Mouse (Mus musculus): ENCODE data around the gene Vav2.
A peak's percentile ranks its signal among the peaks of the same experiment; 100 is the strongest.

Vav2 gene

DNA sequence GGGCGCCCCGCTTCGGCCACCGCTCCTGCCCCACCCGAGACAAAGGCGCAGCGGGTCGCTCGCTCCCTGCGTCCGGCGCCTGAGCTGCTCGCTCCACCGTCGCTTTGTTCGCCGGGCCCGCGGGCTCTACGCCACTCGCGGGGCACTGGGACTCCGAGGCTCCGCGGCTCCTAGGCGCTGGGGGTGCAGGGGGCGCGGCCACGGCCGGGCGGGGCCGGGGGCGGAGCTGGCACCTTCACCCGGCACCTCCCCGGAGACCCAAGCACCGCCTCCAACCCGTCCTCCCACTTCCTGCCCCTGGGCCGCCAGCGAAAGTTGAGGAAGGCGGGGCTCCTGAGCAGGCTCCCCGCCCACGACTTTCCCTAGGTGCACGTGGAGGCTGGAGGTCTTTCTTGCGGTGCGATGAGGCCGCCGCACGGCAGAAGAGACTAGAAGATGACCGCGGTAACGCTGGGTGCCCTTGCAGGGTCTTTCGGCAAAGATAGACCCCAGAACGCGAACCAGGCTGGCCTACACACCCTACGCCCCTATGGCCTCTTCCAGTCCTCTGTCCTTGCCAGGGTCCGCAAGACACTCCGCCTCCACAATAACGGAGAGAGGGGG is at the start of gene Vav2:
Gene Vav2, minus strand, starts transcription at position 179 of the 603 bp plus-strand sequence.
- peak; percentile 95 for DNase-seq

DNA sequence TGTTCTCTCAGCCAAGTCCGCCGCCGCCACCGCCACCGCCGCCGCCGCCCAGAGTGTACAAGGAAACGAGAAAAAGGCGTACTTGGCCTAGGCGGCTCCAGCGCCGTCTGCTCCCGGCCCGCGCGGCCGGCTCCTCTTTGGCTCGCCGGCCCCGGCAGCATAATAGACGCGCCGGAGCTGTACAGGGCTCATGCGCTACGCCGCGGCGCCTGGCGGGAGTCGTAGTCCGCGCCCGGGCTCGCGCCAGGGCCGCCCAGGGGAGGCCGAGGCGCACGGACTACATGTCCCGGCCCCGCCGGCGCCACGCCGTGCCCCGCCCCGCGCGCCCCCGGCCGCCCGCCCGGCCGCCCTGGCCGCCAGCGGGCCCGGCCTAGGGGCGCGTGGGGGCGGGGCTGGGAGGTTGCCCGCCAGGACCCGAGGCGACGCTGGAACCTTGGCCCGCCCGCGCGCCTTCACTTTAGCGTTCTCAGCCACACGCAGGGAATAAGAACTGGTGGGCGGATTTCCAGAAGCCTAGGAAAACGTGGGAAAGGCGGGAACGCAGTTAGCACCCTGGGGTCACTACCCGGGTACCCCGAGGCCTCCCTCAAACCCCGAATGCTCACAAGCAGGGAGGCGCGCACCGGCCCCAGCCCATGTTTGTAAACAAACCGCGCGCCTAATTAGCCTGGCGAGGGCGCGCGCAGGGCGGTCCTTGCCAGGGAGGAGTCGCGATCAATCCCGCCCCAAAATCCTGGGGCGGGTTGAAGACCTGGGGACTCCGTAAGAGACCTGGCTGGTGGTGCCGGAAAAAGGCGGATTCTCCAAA is 48.9 kb upstream of the Vav2 start:
- DNase-seq, result peak; percentile 91

DNA sequence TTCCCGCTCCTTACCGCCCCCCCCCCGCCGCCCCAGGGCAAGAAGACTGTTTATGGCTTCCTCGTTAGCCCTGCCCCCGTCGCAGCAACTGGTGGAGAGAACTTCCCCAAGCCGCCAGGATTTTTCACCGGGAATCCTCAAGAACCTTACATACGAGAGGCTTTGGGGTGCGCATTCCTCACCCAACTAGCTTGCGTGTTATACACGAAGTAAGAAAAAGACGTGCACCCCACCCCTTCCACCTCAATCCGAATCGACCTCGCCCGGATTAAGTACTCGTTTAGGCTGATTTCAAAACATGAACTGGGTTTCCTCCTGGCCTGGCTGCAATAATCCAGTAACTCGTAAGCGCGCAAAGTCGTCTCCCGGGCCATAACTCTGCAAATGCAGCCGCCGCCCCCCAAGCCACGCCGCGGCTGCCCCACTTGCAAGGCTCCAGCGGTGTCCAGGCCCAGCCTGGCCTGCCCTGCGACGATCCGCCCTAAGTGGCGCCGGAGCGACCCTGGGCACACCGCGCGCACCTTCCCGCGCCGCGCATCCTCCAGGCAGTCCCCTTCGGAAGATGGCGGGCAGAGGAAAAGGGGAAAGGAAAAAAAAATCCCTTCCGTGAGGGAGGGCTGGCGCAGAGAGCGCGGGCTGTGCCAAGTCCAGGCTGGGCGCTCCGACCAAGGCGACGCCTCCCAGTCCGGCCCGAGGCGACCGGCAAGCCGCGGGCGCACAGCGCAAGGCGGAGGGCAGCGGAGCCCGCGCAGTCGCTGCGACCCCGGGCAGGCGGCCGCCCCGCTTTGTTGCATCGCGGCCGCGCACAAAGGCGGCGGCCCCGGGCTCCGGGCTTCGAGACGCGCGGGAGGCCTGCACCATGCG is 48.0 kb upstream of the Vav2 start:
- peak; percentile 42 for DNase-seq

DNA sequence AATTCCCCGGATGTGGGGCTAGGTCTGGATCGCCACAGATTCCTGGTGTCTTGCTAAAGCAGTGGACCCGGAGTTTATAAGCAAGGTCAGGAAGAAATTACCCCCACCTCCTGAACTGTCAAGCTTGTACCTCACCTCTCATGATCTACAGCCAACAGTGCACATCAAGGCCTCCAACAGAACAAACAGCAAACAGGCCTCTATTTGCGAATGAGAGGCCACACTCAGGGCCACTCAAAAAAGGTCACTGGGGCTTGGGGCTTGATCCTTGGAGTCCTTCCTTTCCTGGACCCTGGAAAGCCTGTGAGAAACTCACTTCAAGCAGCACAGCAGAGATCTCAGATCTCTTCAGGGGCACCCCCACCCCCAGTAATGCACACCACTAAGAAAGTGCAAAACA is 47.1 kb upstream of the Vav2 start:
- no peak for DNase-seq

DNA sequence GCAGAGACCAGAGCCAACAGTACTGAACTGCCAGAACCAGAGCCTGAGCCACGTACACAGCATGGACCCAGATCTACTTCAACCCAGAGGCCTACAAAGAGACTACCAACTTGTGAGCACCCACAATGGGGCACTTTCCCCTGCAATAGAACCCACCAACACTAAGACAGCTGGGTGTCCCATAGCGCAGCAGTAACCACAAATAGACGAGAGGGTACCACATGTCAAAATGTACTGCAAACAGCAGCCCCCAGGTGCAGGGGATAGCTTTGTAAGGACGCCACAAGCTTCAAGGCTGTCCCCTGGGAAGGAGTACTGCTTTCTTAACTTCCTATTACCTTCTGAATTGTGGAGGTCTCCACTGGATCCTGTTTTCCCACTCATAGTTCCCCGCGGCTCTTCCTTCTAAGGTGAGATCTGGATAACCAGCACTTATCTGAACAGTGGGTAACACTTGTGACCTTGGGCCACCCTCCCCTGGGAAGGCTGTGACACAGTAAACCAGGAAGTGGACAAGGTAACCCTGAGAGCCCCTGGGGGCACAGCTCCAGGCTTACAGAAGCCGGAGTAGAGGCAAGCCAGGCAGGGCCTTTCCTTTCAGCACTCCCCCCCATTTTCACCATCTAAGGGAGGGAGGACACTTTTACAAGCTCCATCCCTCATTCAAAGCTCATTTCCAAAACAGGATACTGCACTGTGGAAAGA is 46.4 kb upstream of the Vav2 start:
- no peak for DNase-seq

DNA sequence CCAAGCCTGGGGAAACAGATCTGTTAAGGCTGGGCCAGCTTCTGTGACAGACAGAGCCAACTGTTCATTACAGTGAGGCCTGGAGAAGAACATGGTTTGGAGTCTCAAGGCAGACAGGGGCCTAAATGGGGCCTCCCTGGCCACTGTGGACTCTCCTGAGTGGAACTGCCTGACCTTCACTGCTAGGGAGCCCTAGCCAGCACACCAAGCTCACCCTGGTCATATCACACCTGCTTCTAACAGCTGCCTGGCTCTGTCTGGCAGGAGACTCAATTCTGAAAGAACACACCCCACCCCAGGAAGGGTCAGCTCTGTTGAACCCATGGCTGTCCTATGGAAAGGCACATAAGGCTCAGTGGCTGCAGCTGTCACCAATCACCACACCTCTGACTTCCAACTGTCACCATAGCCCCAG is 44.3 kb upstream of the Vav2 start:
- no peak for DNase-seq

DNA sequence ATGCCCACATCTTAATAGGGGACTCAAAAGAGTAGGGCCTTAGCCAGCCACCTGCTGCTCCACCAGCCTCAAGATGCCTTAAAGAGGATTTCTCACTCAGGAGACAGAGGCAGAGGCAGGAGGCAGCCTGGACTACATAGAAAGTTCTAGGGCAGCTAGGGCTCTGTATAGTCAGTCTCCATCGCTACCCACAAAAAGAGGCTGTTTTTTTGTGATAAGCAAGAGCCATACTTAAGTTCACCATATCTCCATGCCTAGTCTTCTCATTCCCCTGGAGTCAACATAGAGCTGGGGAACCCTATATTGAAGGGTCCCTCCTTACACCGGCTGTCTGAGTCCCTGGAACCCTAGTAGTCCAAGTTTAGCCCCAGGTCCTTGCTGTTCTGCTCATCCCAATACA is 43.7 kb upstream of the Vav2 start:
- DNase-seq, result peak; percentile 29

DNA sequence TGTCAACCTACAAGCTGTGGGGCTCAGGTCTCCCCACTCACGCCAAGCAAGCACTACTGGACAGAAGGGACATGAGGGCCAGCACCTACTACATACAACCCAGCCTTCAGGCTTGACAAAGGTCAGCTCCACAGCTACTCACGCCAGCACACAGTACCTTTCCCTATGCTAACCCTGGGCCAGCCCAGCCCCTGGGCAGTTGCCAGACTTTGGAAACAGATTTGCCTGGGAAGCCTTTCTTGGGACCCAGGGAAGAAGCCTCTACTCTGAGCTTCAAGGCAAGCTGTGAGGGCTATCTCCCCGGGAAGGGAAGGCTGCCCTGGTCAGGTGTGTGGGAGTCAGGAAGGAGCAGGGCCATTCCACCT is 43.1 kb upstream of the Vav2 start:
- no peak for DNase-seq

DNA sequence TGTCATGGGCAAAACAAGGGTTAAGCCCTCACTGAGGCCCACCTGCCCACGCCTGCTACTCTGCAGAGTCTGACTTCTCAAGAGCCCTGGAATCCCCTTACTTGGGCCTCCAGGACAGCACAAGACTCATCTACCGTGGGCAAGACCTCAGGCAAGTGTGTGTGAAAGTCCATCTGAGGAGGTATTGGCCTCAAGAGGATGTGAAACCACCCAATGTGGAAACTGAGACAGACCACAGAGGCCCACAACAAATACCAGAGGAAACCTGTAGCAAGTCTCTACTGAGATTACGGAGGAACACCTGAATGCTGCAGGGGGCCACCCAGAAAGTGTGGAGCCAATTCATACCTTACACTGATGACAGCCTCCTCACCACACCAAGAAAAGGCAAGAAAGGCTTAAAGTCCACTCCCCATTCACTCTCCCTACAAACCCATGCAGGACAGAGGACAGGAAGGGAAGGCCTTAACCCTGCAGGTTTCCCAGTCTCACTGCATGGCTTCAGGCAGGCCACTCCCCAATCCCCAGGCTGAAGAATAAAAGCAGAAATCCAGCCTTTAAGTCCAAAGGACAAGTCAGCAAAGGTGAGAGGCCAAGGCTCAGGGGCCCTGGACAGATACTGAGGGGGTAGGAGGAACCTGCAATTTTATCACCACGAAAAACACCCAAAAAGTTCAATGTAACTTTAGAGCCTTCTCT is 42.6 kb upstream of the Vav2 start:
- DNase-seq, result no peak

DNA sequence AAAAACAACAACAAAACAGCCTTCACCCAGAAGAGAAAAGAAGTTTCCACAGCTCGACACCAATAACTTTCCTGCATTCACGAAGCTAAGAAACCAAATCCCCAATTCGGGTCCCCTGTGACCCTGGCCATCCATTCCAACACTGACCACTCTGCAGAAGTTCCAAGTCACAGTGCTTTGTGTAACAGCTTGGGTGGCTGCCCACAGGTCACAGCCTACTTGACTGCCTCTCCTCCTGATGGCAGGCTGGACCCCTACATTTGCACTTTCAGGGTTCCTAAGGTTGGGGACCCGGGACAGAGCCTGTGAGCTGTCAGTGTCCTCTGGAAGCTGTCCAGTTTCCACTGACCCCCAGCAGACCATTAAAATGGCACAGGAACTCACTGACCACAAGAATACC is 36.1 kb upstream of the Vav2 start:
- DNase-seq, result no peak

DNA sequence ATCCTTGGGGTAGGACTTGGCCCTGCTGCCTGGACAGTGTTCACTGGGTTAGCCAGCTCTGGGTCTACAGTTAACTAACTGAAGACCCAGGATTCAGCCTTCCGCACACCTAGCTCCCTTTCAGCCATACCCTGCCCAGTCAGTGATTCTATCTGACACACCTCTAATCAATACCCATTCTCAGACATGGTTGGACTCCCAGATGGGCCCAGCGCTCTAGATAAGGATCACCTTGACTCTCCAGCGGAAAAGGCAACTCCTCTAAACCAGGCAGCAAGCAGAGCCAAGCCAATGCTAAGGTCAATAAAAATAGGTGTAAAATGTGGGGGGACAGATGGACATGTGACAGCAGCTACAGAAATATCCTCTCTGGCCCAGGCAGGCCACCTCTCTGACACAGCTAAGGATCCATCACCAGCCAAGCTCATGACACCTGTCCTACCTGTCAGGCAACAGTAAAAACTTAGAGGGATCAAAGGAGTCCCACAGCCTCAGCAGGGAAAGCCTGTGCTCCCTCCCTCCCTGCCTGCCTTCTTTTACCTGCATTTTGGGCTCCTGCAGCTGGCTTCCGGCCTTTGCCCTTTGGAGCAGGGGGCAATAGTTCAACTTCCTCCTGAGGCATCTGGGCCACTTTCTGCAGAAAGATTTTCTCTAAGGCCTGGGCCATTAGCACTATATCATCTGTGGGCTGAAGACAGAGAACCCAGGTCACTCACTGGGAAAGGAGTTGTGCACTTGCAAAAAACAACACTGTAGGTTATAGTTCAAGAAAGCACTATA is 35.2 kb upstream of the Vav2 start:
- DNase-seq, result no peak

DNA sequence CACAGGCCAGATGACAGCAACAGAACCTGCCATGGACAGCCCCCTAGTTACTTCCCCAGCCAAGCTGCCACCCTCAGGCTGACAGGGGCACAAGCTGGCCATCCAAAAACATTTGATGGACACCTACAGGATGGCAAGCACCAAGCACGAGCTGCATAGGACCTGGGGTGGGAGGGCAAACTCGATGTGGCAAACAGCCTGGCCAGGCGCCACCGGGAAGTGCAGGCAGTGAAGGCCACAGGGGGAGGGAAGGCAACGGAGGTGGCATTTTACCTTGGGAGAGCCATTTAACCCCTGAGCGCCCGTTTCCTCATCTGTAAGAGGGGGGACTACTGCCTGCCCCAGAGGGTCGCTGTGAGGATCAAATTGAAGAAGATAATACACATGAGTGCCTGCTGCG is 33.8 kb upstream of the Vav2 start:
- no peak for DNase-seq

DNA sequence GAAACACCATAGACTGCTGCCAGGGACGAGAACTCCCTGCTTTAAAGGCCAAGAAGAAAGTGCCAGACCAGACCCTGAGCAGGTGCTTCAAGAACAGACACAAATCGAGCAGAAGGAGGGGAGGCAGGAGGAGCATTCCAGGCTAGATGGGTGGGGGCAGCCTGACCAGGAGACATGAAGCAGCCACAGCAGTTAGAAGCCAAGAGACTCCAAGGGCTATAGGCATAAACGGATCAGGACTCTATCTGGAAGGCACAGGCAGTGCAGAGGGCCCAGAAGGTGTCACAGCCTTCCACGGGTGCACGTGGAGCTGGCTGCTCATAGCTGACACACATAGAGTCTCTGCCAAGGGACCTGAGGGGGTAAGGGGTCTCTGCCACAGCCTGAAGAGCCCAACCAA is 33.3 kb upstream of the Vav2 start:
- no peak for DNase-seq

DNA sequence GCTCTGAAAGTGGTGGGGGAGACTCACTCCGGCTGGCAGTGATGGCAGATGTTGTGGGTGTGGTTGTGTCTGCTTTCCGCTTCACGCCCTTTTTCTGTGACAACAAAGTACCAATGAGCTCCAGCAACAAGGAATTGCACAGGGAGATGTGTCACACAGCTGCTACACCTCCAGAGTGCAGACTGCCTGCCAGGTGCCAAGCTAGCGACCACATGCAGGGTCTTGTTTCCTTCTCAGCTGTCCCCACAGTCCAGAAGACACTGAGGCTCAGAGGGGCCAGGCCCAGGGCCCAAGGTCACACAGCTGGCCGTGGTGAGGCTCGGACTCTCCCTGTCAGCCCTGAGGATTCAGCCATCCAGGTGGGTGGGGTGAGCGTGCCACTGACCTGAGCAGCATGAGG is 32.9 kb upstream of the Vav2 start:
- no peak for DNase-seq

DNA sequence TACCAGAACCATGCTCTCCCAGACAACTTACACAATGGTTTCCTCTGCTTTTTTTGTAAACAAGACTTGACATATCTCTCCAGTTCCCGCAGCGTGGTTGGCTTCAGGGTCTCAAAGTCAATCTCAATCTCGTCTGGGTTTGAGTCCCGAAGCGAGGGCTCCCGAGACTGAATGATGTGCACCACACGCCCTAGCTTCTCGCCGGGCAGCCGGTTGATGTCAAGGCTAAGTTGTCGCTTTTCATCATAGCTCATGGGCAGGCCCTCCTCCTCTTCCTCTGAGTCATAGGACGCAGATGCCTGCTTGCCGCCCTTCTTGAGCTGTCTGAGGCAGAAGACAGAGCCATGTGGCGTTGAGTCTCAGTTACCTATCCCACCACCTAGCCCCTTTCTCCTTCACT is 23.4 kb upstream of the Vav2 start:
- no peak for DNase-seq

DNA sequence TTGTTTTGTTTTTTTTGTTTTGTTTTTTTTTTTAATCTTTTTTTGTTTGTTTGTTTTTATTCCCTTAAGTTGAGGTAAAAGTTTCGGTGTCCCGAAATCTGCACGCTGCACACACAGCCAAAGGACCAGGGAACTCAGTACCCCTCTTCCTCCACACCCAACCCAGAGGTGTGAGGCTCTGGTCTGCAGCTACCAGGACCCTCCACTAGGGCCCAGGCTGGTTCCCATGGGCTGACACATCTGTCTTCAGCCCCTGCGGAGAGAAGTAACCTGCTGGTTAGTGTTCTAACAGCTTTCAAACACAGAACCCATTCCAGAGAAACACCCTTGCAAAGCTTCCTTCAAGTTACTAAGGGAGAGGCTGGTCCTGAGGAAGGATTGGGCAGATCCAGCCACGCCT is 20.9 kb upstream of the Vav2 start:
- no peak for DNase-seq

DNA sequence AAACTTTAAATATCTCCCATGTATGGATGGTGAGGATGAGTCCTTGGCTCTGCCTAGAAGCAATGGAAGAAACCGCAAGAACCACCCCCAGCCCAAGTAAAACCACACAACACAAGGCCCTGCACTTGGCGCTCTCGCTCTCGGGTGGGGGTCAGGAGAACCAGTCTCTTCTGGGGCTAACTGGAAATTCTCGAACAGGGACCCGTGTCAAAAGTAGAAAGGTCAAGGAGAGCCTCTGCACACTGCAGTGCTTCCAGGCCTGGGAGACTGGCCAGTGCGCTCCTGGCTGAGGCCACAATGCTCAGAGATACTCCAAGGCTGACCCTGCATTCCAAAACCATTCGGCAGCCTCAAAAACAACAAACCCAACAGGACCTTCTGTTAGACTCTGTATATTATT is 20.0 kb upstream of the Vav2 start:
- no peak for DNase-seq

DNA sequence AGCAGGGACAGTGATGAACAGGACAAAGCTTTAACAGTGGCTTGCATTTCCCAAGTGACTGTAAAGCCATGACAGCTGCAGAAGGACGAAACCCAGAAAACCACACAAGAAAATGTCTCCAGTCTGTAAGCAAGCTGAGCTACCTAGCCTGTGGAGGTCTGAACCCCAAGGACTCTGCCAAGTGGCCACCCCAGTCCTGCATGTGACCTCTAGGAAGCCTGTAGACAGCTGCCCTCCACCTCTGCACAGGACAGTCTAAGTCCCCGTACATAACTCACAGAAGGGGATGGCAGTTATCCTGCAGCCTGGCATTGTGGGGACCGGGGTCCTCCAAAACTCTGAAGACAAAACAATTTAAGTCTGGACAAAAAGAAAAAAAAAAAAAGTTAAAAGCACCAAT is 19.1 kb upstream of the Vav2 start:
- DNase-seq, result no peak

DNA sequence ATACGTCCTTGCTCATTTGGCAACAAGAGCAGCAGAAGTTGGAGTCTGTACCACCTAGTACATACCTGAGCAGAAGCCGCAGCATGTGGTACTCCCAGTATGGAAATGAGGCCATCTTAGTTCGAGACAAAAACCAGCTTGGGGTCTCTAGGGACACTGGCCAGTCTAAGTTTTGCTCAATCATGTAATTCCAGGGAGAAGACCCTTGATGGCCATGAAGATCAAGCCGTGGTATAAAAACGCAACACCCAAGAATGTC is 16.5 kb upstream of the Vav2 start:
- DNase-seq, result no peak

DNA sequence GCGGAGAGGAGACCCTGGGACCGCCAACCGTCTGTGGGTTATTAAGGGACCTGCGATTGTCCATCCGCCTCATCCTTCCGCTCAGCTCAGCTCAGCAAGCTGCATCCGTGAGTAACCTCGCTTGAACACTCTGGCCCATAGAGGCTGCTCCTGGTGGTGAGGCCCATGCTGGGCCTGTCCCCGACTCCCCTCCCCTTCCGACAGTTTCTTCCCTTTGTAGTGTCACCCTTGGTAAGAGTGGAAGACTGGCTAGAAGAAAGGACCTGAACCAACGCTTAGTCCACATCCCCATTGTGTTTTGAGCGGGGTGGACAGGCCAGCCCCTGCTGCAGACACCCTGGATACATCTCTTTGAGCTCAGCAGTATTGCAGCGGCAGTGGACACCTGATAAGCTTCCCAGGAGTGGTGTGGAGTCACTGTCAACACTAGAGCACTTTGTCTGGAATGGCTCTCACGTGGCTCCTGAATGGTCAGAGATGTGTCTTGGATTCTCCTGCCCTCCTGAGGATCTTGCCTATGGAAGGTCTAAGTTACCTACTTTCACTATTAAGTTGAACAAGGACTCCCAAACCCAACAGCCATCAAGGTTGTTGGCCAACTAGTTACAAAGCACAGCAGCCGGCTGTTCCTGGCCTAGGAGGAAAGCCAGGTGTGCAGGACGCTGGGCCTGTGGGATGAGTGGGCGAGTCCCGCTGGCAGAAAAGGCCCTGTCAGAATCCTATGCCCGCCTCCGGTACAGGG is 16.0 kb upstream of the Vav2 start:
- no peak for DNase-seq
